Mouse (Mus musculus) neural tube, embryonic 11.5 days (tissue): ENCODE results near the gene D930007J09Rik. TPM values are rescaled to one million over a fixed set of nuclear protein-coding genes. Genes with fewer than 3 reads are reported as not detected.

Source experiments
- ATAC-seq: fragments of 200-750 bp; cut with Nextera tagmentation; 2 replicates; pipeline ENCODE4 v1.8.0; 2017; ENCODE audit warnings: moderate number of reproducible peaks, mild to moderate bottlenecking, moderate TSS enrichment, moderate library complexity; ENCODE audit not compliant: insufficient read depth, low FRiP score, low TSS enrichment
- DNase-seq: peaks from one replicate; pipeline ENCODE4 v3.0.0-alpha.2; 2015; ENCODE audit warnings: low spot score
- H3K27ac ChIP-seq: fragments of 300-500 bp; sonication (generic); 2 replicates; pipeline ENCODE4 v1.5.1; 2014; ENCODE audit warnings: low read depth, mild to moderate bottlenecking, low read length
- H3K27me3 ChIP-seq: fragments of 300-500 bp; sonication (generic); 2 replicates; pipeline ENCODE4 v1.6.1; 2014; ENCODE audit warnings: mild to moderate bottlenecking, low read length, mixed read lengths; ENCODE audit not compliant: control insufficient read depth, insufficient read depth
- H3K36me3 ChIP-seq: fragments of 300-500 bp; sonication (generic); 2 replicates; pipeline ENCODE4 v1.6.1; 2014; ENCODE audit warnings: mild to moderate bottlenecking, low read length, moderate library complexity, mixed read lengths; ENCODE audit not compliant: control insufficient read depth, insufficient read depth
- H3K4me1 ChIP-seq: fragments of 300-500 bp; sonication (generic); 2 replicates; pipeline ENCODE4 v1.6.1; 2014; ENCODE audit warnings: low read length, mixed read lengths; ENCODE audit not compliant: control insufficient read depth, insufficient read depth
- H3K4me2 ChIP-seq: fragments of 300-500 bp; sonication (generic); 2 replicates; pipeline ENCODE4 v1.6.1; 2014; ENCODE audit warnings: low read depth, mild to moderate bottlenecking, moderate library complexity
- H3K4me3 ChIP-seq: fragments of 300-500 bp; sonication (generic); 2 replicates; pipeline ENCODE4 v1.5.1; 2014; ENCODE audit warnings: low read depth, low read length
- H3K9ac ChIP-seq: fragments of 300-500 bp; sonication (generic); 2 replicates; pipeline ENCODE4 v1.6.1; 2014; ENCODE audit warnings: mild to moderate bottlenecking, low read length
- H3K9me3 ChIP-seq: fragments of 300-500 bp; sonication (generic); 2 replicates; pipeline ENCODE4 v1.6.1; 2016; ENCODE audit warnings: low read length; ENCODE audit not compliant: control insufficient read depth
- WGBS: fragments of 180-500 bp; shearing (Covaris S2); extraction: QIAGEN DNeasy Blood & Tissue Kit; methylation state at CpG from one replicate; pipeline ENCODE4 v1.1.7; 2014; 5-methylcytosine and 5-hydroxymethylcytosine counted together
- polyA plus RNA-seq: library from polyadenylated mRNA; unstranded; fragments of >200 nt; fragmentation: Nextera tagmentation; extraction: Ambion mirVana; gene quantifications from 2 replicates; pipeline ENCODE4 v1.2.1, GENCODE M21; 2014

Gene D930007J09Rik
- polyA plus RNA-seq, 1 experiment from 2014 or later: not detected

- no peak overlapping the region for H3K4me3 ChIP-seq
- H3K4me1 ChIP-seq: no peaks in the 10 kb centered on the region
These were observed 19.6 kb downstream of the D930007J09Rik start for GRCm38 (mm10) chr13:32783055-32783454.

GRCm38 (mm10) chr13:32778861-32779260 lies 23.8 kb downstream of the D930007J09Rik start:
- Histone ChIP-seq H3K4me3 (no peak overlapping the region), H3K9me3 (no peaks in the 10 kb centered on the region), H3K4me1 (no peaks in the 10 kb centered on the region), H3K27ac (no peak overlapping the region), H3K36me3 (no peaks in the 10 kb centered on the region), H3K4me2 (no peak overlapping the region), H3K27me3 (no peaks in the 10 kb centered on the region), H3K9ac (no peak overlapping the region)
- 68% methylated on average over 3 of the region's 3 CpGs for WGBS
- no peak for DNase-seq
- ATAC-seq: no peak

More at GRCm38 (mm10) chr13:32783055-32783454, 19.6 kb downstream of the D930007J09Rik start:
- Histone ChIP-seq H3K36me3 (no peaks in the 10 kb centered on the region), H3K9ac (no peak overlapping the region), H3K4me2 (no peak overlapping the region), H3K27me3 (no peaks in the 10 kb centered on the region), H3K9me3 (no peaks in the 10 kb centered on the region), H3K27ac (no peak overlapping the region)
- WGBS: 70% methylated on average over 5 of the region's 5 CpGs
- DNase-seq (no peak), ATAC-seq (no peak)

GRCm38 (mm10) chr13:32776350-32776749 lies 26.3 kb downstream of the D930007J09Rik start:
- no peak for DNase-seq
- Histone ChIP-seq H3K36me3 (no peaks in the 10 kb centered on the region), H3K9me3 (no peaks in the 10 kb centered on the region), H3K4me3 (no peak overlapping the region), H3K27ac (no peak overlapping the region), H3K4me1 (no peaks in the 10 kb centered on the region), H3K27me3 (no peaks in the 10 kb centered on the region), H3K4me2 (no peak overlapping the region), H3K9ac (no peak overlapping the region)
- WGBS: 88% methylated on average over 10 of the region's 10 CpGs
- no peak for ATAC-seq

- no peaks in the 10 kb centered on the region for H3K9me3 ChIP-seq
- no peaks in the 10 kb centered on the region for H3K36me3 ChIP-seq
- no peak overlapping the region for H3K27ac ChIP-seq
- 95% methylated on average over 9 of the region's 9 CpGs for WGBS
- H3K4me2 ChIP-seq: no peak overlapping the region
- no peak overlapping the region for H3K9ac ChIP-seq
- H3K27me3 ChIP-seq: no peaks in the 10 kb centered on the region
- ATAC-seq (no peak), DNase-seq (no peak)
- no peak overlapping the region for H3K4me3 ChIP-seq
- H3K4me1 ChIP-seq: no peaks in the 10 kb centered on the region
These were observed 26.8 kb downstream of the D930007J09Rik start for GRCm38 (mm10) chr13:32775889-32776288.

GRCm38 (mm10) chr13:32769960-32770359 lies 32.7 kb downstream of the D930007J09Rik start:
- Histone ChIP-seq H3K4me2 (no peak overlapping the region), H3K36me3 (no peaks in the 10 kb centered on the region), H3K9ac (no peak overlapping the region), H3K4me1 (no peaks in the 10 kb centered on the region), H3K27ac (no peak overlapping the region), H3K27me3 (no peaks in the 10 kb centered on the region), H3K9me3 (no peaks in the 10 kb centered on the region), H3K4me3 (no peak overlapping the region)
- 23% methylated on average over 3 of the region's 3 CpGs for WGBS
- no peak for ATAC-seq
- DNase-seq: peak; percentile 12

GRCm38 (mm10) chr13:32768104-32768503 lies 34.5 kb downstream of the D930007J09Rik start:
- Histone ChIP-seq H3K9me3 (no peaks in the 10 kb centered on the region), H3K36me3 (no peaks in the 10 kb centered on the region), H3K9ac (no peak overlapping the region), H3K27me3 (no peaks in the 10 kb centered on the region), H3K4me3 (no peak overlapping the region), H3K4me2 (no peak overlapping the region), H3K4me1 (no peaks in the 10 kb centered on the region), H3K27ac (no peak overlapping the region)
- peak; percentile 19 for DNase-seq
- ATAC-seq: no peak
- 9% methylated on average over 4 of the region's 4 CpGs for WGBS

GRCm38 (mm10) chr13:32764448-32764847 lies 38.2 kb downstream of the D930007J09Rik start:
- no peaks in the 10 kb centered on the region for H3K36me3 ChIP-seq
- no peak overlapping the region for H3K4me2 ChIP-seq
- H3K27me3 ChIP-seq: no peaks in the 10 kb centered on the region
- no peak overlapping the region for H3K4me3 ChIP-seq
- 34% methylated on average over 7 of the region's 7 CpGs for WGBS
- no peak overlapping the region for H3K9ac ChIP-seq
- ATAC-seq (no peak), DNase-seq (no peak)
- no peaks in the 10 kb centered on the region for H3K9me3 ChIP-seq
- no peaks in the 10 kb centered on the region for H3K4me1 ChIP-seq
- H3K27ac ChIP-seq: no peak overlapping the region

- H3K4me3 ChIP-seq: no peak overlapping the region
- H3K4me2 ChIP-seq: no peak overlapping the region
- H3K27ac ChIP-seq: no peak overlapping the region
- no peaks in the 10 kb centered on the region for H3K27me3 ChIP-seq
- no peaks in the 10 kb centered on the region for H3K36me3 ChIP-seq
- DNase-seq (no peak), ATAC-seq (no peak)
- H3K9ac ChIP-seq: no peak overlapping the region
- H3K9me3 ChIP-seq: no peaks in the 10 kb centered on the region
- WGBS: 89% methylated on average over 3 of the region's 3 CpGs
- no peaks in the 10 kb centered on the region for H3K4me1 ChIP-seq
These were observed 39.5 kb downstream of the D930007J09Rik start for GRCm38 (mm10) chr13:32763141-32763540.

- H3K4me3 ChIP-seq: no peak overlapping the region
- DNase-seq (no peak), ATAC-seq (no peak)
- no peaks in the 10 kb centered on the region for H3K36me3 ChIP-seq
- H3K4me1 ChIP-seq: no peaks in the 10 kb centered on the region
- no peaks in the 10 kb centered on the region for H3K9me3 ChIP-seq
- no peaks in the 10 kb centered on the region for H3K27me3 ChIP-seq
- 82% methylated on average over 2 of the region's 2 CpGs for WGBS
- no peak overlapping the region for H3K27ac ChIP-seq
- H3K4me2 ChIP-seq: no peak overlapping the region
- H3K9ac ChIP-seq: no peak overlapping the region
These were observed 41.9 kb downstream of the D930007J09Rik start for GRCm38 (mm10) chr13:32760795-32761194.
